Mouse (Mus musculus): Measurements from ENCODE around the gene Fbxo24.

The Fbxo24 gene

GRCm38 (mm10) chr5:137600281-137600618, 28.6 kb downstream of the Fbxo24 start:
- DNase-seq: no peak

GRCm38 (mm10) chr5:137599600-137599999, 29.2 kb downstream of the Fbxo24 start:
- DNase-seq: no peak

- no peak for DNase-seq
Observed at GRCm38 (mm10) chr5:137598100-137598826, 30.5 kb downstream of the Fbxo24 start.

GRCm38 (mm10) chr5:137597625-137598024, 31.2 kb downstream of the Fbxo24 start:
- no peak for DNase-seq

GRCm38 (mm10) chr5:137596601-137597261, 32.1 kb downstream of the Fbxo24 start:
- no peak for DNase-seq

GRCm38 (mm10) chr5:137595921-137596320, 32.9 kb downstream of the Fbxo24 start:
- no peak for DNase-seq

- no peak for DNase-seq
Observed at GRCm38 (mm10) chr5:137590507-137590906, 38.3 kb downstream of the Fbxo24 start.

GRCm38 (mm10) chr5:137584976-137585375, 43.8 kb downstream of the Fbxo24 start:
- DNase-seq: peak; percentile 59 to 75

- no peak for DNase-seq
Observed at GRCm38 (mm10) chr5:137583670-137584169, 45.1 kb downstream of the Fbxo24 start.

- DNase-seq: no peak
Observed at GRCm38 (mm10) chr5:137582702-137583101, 46.1 kb downstream of the Fbxo24 start.

GRCm38 (mm10) chr5:137580246-137580645, 48.6 kb downstream of the Fbxo24 start:
- DNase-seq: no peak

- peak in 1 of 2 experiments; percentile 26 for DNase-seq
Observed at GRCm38 (mm10) chr5:137574470-137574901, 54.3 kb downstream of the Fbxo24 start.

- no peak for DNase-seq
Observed at GRCm38 (mm10) chr5:137570691-137571586, 57.9 kb downstream of the Fbxo24 start.

GRCm38 (mm10) chr5:137570181-137570580, 58.6 kb downstream of the Fbxo24 start:
- DNase-seq: no peak

- peak; percentile 52 to 72 for DNase-seq
Observed at GRCm38 (mm10) chr5:137569665-137570064, 59.1 kb downstream of the Fbxo24 start, which contains the start of gene Tfr2. Tfr2 (plus strand) TSS chr5:137569840.

GRCm38 (mm10) chr5:137569031-137569430, 59.8 kb downstream of the Fbxo24 start:
- no peak for DNase-seq

GRCm38 (mm10) chr5:137568223-137568798, 60.5 kb downstream of the Fbxo24 start:
- no peak for DNase-seq

GRCm38 (mm10) chr5:137566416-137566815, 62.4 kb downstream of the Fbxo24 start:
- no peak for DNase-seq

GRCm38 (mm10) chr5:137565744-137566143, 63.1 kb downstream of the Fbxo24 start:
- no peak for DNase-seq

- no peak for DNase-seq
Observed at GRCm38 (mm10) chr5:137562965-137563364, 65.8 kb downstream of the Fbxo24 start.
